24 mouse cellular contexts compared by ENCODE assay signal in genomic region chr19:32989346-32989745, GRCm38 (mm10).
DNase-seq lines count a peak whose midpoint lies in the region; ATAC-seq and TF ChIP-seq lines count a peak whose summit lies in the region.
"Had no signal": no experiment of that assay in that cellular context is flagged by ENCODE, and none has a peak within 500 bp of the region (broad histone marks: within the 10 kb centered on the region; RNA-seq: fewer than 3 reads in every experiment).

No protein-coding gene starts in this region.

- H3K4me3 ChIP-seq in kidney, adult 2 months (ENCODE audit: insufficient read depth, low read depth, low read length): no peak overlapping the region
- H3K4me3 ChIP-seq: forebrain, embryonic 10.5 days; forebrain, embryonic 13.5 days; heart, adult 2 months; heart, embryonic 10.5 days; hindbrain, embryonic 12.5 days; hindbrain, embryonic 15.5 days had no signal

- no peak for ATAC-seq in monocyte, adult 5-6 weeks (replicated peaks; ENCODE audit: insufficient number of reproducible peaks, low FRiP score, low TSS enrichment, poor library complexity, severe bottlenecking)
- ATAC-seq: forebrain, embryonic 13.5 days; forebrain, embryonic 16.5 days; Patski had no signal

- TF ChIP-seq CTCF in kidney, adult 2 months (conservative IDR thresholded peaks at IDR 0.05; ENCODE audit: insufficient read depth, insufficient read length, low read depth, low read length): no peak

- TF ChIP-seq POLR2A in kidney, adult 2 months (IDR thresholded peaks at IDR 0.05; ENCODE audit: low read depth, low read length): no peak

- H3K27me3 ChIP-seq in kidney, adult 2 months (replicated peaks; ENCODE audit: control insufficient read depth, insufficient read depth, low read length): no peaks in the 10 kb centered on the region
- H3K27me3 ChIP-seq: forebrain, embryonic 13.5 days; hindbrain, embryonic 12.5 days; hindbrain, embryonic 15.5 days; Patski had no signal

- no peaks in the 10 kb centered on the region for H3K36me3 ChIP-seq in kidney, adult 2 months (ENCODE audit: control insufficient read depth, insufficient read depth, low read length)
- H3K36me3 ChIP-seq: forebrain, embryonic 10.5 days; heart, embryonic 10.5 days; hindbrain, embryonic 12.5 days; hindbrain, embryonic 15.5 days had no signal

- H3K4me1 ChIP-seq in kidney, adult 2 months (ENCODE audit: control insufficient read depth, insufficient read depth, low read length): no peaks in the 10 kb centered on the region
- H3K4me1 ChIP-seq: forebrain, embryonic 13.5 days; heart, embryonic 10.5 days; hindbrain, embryonic 12.5 days; hindbrain, embryonic 15.5 days had no signal

- DNase-seq in embryo, embryonic 10 days (ENCODE audit: low spot score): peak; percentile 12
- no peak for DNase-seq in embryo, embryonic 9.5 days (ENCODE audit: extremely low spot score)
- DNase-seq in kidney, adult 2 months: peak; percentile 12
- no peak for DNase-seq in kidney, adult 11 months
- DNase-seq in 3T3-L1 (ENCODE audit: low read depth, low spot score) (peak; percentile 27), NIH3T3 (ENCODE audit: low read depth) (peak; percentile 35)
- no peak for DNase-seq in urinary bladder, adult 2 months (ENCODE audit: low spot score)
- DNase-seq: adrenal gland, postnatal 10 days; B cell, adult 2 months; cerebellum, adult 11 months; cerebellum, adult 2 months; cerebellum, adult 9-11 months; cerebellum, postnatal 25 days; embryo, embryonic 11 days; gastrocnemius, postnatal 25 days; heart, adult 2 months had no signal

- 74% methylated on average over 6 of the region's 6 CpGs for WGBS in kidney, adult 2 months

- no peak overlapping the region for H3K27ac ChIP-seq in kidney, adult 2 months (ENCODE audit: insufficient read depth, low read depth, low read length)
- H3K27ac ChIP-seq: forebrain, embryonic 10.5 days; forebrain, embryonic 13.5 days; heart, adult 2 months; heart, embryonic 10.5 days; hindbrain, embryonic 12.5 days; hindbrain, embryonic 15.5 days had no signal

Comparison
In these comparisons a context has a peak if more than half of its experiments do, and no peak if none do; other contexts are left out.
1. DNase-seq: peak in embryo, embryonic 10 days (single experiment), kidney, adult 2 months (single experiment), 3T3-L1 (single experiment) and NIH3T3 (single experiment); none in embryo, embryonic 9.5 days (single experiment), kidney, adult 11 months (single experiment) and urinary bladder, adult 2 months (single experiment).